Mouse (Mus musculus) midbrain, embryonic 13.5 days (tissue): ENCODE data around the gene Il6. TPM values are rescaled to one million over a fixed set of nuclear protein-coding genes. Genes with fewer than 3 reads are reported as not detected.
"Not testable (repeated sequence)": the region's sequence is repeated elsewhere in the genome, so short reads cannot be mapped to it uniquely, and the experiment has no call there.

Experiments
- ATAC-seq: fragments of 200-750 bp; cut with Nextera tagmentation; 2 replicates; pipeline ENCODE4 v1.8.0; 2017; ENCODE audit warnings: mild to moderate bottlenecking, moderate TSS enrichment, moderate library complexity
- H3K27ac ChIP-seq: fragments of 300-500 bp; sonication (generic); 2 replicates; pipeline ENCODE4 v1.5.1; 2015; ENCODE audit warnings: inconsistent platforms, mild to moderate bottlenecking, moderate library complexity
- H3K27me3 ChIP-seq: fragments of 300-500 bp; sonication (generic); 2 replicates; pipeline ENCODE4 v1.6.1; 2015; ENCODE audit warnings: mild to moderate bottlenecking, inconsistent platforms
- H3K36me3 ChIP-seq: fragments of 300-500 bp; sonication (generic); 2 replicates; pipeline ENCODE4 v1.6.1; 2015; ENCODE audit warnings: mild to moderate bottlenecking, inconsistent platforms
- H3K4me1 ChIP-seq: fragments of 300-500 bp; sonication (generic); replicated peaks from 2 replicates; pipeline ENCODE4 v1.6.1; 2015; ENCODE audit warnings: inconsistent platforms
- H3K4me2 ChIP-seq: fragments of 300-500 bp; sonication (generic); replicated peaks from 2 replicates; pipeline ENCODE4 v1.6.1; 2015; ENCODE audit warnings: moderate library complexity, mild to moderate bottlenecking, inconsistent platforms
- H3K4me3 ChIP-seq: fragments of 300-500 bp; sonication (generic); replicated peaks from 2 replicates; pipeline ENCODE4 v1.5.1; 2015; ENCODE audit warnings: mild to moderate bottlenecking, inconsistent platforms
- H3K9ac ChIP-seq: fragments of 300-500 bp; sonication (generic); replicated peaks from 2 replicates; pipeline ENCODE4 v1.6.1; 2015; ENCODE audit warnings: mild to moderate bottlenecking, inconsistent platforms
- H3K9me3 ChIP-seq: fragments of 300-500 bp; sonication (generic); 2 replicates; pipeline ENCODE4 v1.6.1; 2016; ENCODE audit warnings: mild to moderate bottlenecking, inconsistent platforms
- WGBS: fragments of 180-500 bp; shearing (Covaris S2); methylation state at CpG from one replicate; pipeline ENCODE4 v1.1.7; 2015; 5-methylcytosine and 5-hydroxymethylcytosine counted together
- polyA plus RNA-seq: library from polyadenylated mRNA; unstranded; fragments of >200 nt; fragmentation: Nextera tagmentation; extraction: Ambion mirVana; gene quantifications from 2 replicates; pipeline ENCODE4 v1.2.1, GENCODE M21; 2015

Il6 gene
- polyA plus RNA-seq, 1 experiment from 2014 or later = not detected

GRCm38 (mm10) chr5:30039324-30039723, 26.4 kb downstream of the Il6 start:
- not testable (repeated sequence) for H3K9me3 ChIP-seq, H3K4me1 ChIP-seq, H3K27ac ChIP-seq, ATAC-seq, H3K36me3 ChIP-seq, H3K27me3 ChIP-seq, H3K4me3 ChIP-seq, H3K4me2 ChIP-seq, H3K9ac ChIP-seq
- 91% methylated on average over 5 of the region's 5 CpGs for WGBS

- not testable (repeated sequence) for H3K4me3 ChIP-seq, H3K4me1 ChIP-seq, H3K36me3 ChIP-seq, H3K27me3 ChIP-seq, H3K9ac ChIP-seq, H3K27ac ChIP-seq, H3K4me2 ChIP-seq, ATAC-seq, H3K9me3 ChIP-seq
- WGBS = 83% methylated on average over 4 of the region's 4 CpGs
Observed at GRCm38 (mm10) chr5:30039841-30040240, 26.9 kb downstream of the Il6 start.

GRCm38 (mm10) chr5:30058216-30058731, 45.4 kb downstream of the Il6 start:
- H3K27me3 ChIP-seq = no peaks in the 10 kb centered on the region
- no peak overlapping the region for H3K9ac ChIP-seq
- no peak overlapping the region for H3K4me3 ChIP-seq
- no peaks in the 10 kb centered on the region for H3K9me3 ChIP-seq
- H3K27ac ChIP-seq = no peak overlapping the region
- no peak overlapping the region for H3K4me2 ChIP-seq
- no peaks in the 10 kb centered on the region for H3K4me1 ChIP-seq
- H3K36me3 ChIP-seq = peaks cover 29% of the 10 kb centered on the region
- ATAC-seq = no peak
- WGBS = 51% methylated on average over 6 of the region's 6 CpGs

- not testable (repeated sequence) for ATAC-seq, H3K27ac ChIP-seq, H3K4me1 ChIP-seq, H3K9me3 ChIP-seq, H3K27me3 ChIP-seq, H3K9ac ChIP-seq, H3K4me3 ChIP-seq, H3K4me2 ChIP-seq
- H3K36me3 ChIP-seq = peaks cover 36% of the 10 kb centered on the region
- WGBS = 50% methylated on average over 5 of the region's 5 CpGs
Observed at GRCm38 (mm10) chr5:30059607-30060006, 46.7 kb downstream of the Il6 start.

GRCm38 (mm10) chr5:30067726-30068125, 54.8 kb downstream of the Il6 start:
- Histone ChIP-seq H3K27ac (no peak overlapping the region), H3K4me2 (no peak overlapping the region), H3K27me3 (no peaks in the 10 kb centered on the region), H3K36me3 (peaks cover 49% of the 10 kb centered on the region), H3K4me3 (no peak overlapping the region), H3K9me3 (no peaks in the 10 kb centered on the region), H3K4me1 (peaks cover 12% of the 10 kb centered on the region), H3K9ac (no peak overlapping the region)
- 88% methylated on average over 6 of the region's 6 CpGs for WGBS
- ATAC-seq = no peak

Other genes with a start within 250 kb of the Il6 start
- 98.4 and 99.3 TPM in 2 replicates for gene Tyms, start 60.5 kb downstream of the Il6 start, polyA plus RNA-seq
- 13.5 and 20.6 TPM in 2 replicates for gene Garem2, start 92.0 kb downstream of the Il6 start, polyA plus RNA-seq
- 7.6 and 9.9 TPM in 2 replicates for gene 3110082J24Rik, start 93.0 kb downstream of the Il6 start, polyA plus RNA-seq
- gene Hadha, start 142.0 kb downstream of the Il6 start, polyA plus RNA-seq = 72.2 and 73.2 TPM in 2 replicates
- 61.1 and 62.4 TPM in 2 replicates for gene Hadhb, start 142.1 kb downstream of the Il6 start, polyA plus RNA-seq
- gene Adgrf3, start 192.6 kb downstream of the Il6 start, polyA plus RNA-seq = not detected in 2 replicates
- 22.3 and 26.8 TPM in 2 replicates for gene Selenoi, start 219.5 kb downstream of the Il6 start, polyA plus RNA-seq